Mouse (Mus musculus) testis, postnatal 10 days (tissue): ENCODE data around the gene Zfp513.
"Not testable (repeated sequence)": the region's sequence is repeated elsewhere in the genome, so short reads cannot be mapped to it uniquely, and the experiment has no call there.

Experiments used
- DNase-seq: peaks from one replicate; pipeline ENCODE4 v3.0.0; 2021; ENCODE audit warnings: low spot score

The Zfp513 gene

DNA sequence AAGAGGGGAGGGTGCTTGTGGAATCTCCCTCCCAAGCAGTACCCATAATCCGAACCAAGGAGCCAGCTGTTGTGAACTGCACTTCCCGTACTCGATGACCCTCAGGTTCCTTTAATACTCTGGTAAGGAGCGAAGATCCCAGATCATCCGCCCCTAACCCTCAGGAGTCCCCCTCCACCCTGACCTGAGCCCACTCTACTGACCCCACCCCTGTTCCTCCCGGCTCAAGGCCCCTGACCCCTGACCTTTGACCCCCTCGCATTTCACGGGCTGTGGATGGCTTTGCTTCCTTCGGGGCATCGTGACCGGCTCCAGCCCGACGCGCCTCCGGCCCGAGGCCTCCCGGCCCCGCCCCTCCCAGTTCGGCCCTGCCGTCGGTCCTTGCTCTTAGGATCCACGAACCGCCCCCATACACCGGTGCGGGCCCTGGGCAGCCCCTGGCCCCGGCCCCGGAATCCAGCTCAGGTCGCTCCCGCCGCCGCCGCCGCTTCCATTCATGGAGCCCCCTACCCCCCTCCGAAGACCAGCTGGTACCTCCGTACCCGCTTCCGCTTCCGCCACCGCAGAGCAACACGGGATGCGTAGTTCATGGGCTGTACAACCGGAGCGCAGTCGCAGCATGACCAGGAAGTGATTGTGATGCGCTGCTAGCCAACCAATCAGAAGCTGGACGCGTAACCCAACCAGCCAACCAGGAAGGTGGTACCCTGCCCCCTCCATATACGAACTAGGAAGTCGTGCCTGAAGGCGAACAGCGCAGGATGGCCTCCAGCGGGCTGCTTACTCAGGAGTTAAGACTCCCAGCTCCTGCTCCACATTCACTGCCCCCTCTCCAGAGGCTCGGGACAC lies at the start of gene Zfp513:
Gene Zfp513 (minus strand): TSS at position 562 of the 849 bp plus-strand sequence.
- DNase-seq, result peak; percentile 90

DNA sequence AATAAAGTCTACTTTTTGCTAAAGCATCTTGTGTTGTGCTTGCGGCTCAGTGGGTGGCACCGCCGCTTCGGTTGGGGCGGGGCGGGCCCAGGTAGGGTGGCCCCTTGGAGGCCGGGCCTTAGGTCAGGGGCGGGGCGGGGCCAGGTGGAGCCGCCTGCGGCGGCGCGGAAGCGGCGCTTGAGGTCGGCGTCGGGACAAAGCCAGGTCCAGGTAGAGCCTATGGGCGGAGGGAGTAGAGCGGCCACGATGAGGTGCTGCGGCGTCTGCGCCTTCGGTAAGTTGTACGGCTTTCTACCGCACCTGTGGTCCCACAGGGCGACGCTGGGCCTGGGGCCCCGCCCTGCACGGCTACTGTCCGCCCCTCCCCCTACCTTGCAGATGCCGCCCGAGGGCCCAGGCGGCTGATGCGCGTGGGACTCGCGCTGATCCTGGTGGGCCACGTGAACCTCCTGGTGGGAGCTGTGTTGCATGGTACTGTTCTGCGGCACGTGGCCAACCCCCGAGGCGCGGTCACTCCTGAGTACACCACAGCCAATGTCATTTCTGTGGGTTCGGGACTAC lies 49.5 kb upstream of the Zfp513 start, which contains the start of gene Krtcap3:
Gene Krtcap3 (plus strand): TSS at position 151 of the 561 bp plus-strand sequence.
- peak; percentile 66 for DNase-seq

DNA sequence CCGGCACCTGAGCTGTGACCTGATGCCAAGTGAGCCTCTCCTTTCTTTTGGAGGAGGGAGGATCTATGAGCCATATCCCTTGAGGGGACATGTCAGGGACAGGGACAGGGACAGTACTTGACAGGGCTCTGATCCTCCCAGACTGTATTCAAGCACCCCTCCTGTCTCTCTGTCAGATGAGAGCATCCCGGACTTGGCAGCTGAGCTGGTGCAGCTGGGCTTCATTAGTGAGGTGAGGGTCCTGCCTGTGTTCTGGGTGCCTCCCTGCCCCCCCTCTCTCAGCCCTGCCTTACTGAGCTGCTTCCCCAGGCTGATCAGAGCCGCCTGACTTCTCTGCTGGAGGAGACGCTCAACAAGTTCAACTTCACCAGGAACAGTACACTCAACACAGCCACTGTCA lies 48.6 kb upstream of the Zfp513 start:
- DNase-seq, result peak; percentile 40

DNA sequence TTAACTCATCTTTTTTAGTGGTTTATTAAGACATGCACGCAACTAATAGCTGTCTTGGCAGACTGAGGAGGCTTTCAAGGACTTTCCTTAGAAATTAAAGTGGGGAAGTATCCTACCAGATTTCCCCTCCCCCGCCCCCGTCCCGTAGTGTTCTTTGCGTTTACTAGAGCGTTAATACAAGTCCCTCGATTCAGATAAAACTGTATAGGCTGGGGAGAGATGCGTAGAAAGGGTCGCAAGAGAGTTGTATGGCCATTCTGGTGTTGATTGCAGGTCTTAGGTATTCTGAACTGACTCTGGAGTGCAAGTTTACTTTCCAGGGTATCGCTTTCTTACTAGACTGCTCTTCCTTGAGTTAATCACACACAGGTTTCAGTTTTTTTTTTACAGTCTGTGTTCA lies 40.1 kb upstream of the Zfp513 start:
- DNase-seq, result no peak

DNA sequence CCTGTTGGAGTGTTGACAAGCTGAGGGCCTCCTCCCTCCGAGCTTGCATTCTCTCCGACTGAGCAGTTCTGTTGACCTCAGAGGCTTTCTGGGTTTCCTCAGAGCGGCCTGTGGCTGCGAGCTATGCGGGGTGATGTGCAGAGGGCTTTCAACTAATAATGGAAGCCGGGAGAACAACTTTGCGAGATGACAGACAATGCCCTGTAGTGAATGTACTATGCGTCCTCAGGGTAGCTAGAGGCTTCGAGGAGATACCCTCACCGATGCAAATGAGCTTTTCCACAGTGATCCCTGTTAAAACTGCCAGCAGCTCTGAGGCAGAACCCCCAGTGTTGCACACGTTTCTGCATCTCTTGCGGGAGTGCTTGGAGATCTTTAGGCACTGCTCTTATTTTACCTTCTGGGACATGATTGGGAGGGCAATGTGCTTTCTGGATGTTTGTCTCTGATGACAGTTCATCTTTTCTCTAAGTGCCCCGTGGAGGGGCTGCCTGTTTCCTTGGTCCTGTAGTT lies 39.5 kb upstream of the Zfp513 start:
- DNase-seq, result peak; percentile 51

DNA sequence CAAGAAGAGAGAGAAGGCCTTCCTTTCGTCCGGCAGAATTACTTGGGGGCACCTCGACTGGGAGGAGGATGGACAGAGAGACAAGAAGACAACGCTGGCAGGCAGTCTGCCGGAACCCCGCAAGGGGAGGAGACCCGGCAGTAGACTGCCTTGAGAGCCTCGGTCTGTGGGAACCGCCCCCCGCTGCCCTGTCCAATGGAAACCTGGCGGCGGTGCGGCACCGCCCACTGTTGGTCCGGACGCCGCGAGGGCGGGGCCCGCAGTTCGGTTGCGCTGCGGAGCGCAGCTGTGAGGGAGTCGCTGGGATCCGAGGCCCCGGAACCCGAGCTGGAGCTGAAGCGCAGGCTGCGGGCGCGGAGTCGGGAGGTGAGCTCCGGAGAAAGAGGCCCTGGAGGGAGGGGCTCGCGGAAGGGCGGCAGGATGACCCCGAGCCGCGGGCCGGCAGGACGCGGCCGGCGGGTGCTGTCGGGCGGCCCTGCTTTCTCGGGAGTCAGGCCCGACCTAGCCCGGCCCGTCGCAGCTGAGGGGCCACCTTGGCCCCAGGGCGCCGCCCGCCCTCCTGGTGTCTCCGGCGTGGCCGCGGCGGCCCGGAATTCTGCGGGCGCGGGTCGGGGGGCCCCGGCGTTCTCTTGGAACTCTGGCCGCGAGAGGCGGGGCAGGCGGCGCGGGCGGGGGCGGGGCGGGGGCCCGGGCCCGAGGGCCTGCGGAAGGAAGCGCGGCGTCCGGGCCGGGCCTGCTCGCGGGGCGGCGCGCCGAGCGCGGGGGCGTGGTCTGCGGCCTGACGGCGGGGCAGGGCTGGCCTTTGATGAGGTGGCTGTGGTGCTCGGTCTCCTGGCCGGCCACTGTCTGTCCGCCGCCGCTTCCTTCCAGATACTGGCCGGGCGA lies 38.8 kb upstream of the Zfp513 start, which contains the start of the genes Nrbp1 and Gm9970:
Gene Nrbp1 (plus strand): TSS at position 228 of the 885 bp plus-strand sequence.
Gene Gm9970 (minus strand): TSS at position 596 of the 885 bp plus-strand sequence.
- DNase-seq, result peak; percentile 96

DNA sequence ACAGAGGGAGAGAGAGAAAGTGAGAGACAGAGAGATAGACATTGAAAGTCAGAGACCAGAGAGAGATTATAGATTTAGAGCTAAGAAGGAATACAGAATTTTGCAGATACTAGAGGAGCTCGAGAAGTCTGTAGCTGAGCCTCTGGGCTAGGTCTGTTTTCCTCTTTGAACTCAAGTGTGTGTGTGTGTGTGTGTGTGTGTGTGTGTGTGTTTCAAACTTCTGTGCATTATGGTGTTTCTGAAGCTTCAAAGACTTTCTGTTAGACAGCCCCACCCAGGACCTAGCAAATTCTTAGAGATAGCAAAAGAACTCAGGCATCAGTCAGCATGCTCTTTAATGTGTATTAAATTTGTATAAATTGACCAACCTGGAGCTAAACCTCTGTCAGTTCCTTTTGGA lies 24.5 kb upstream of the Zfp513 start:
- DNase-seq, result no peak

DNA sequence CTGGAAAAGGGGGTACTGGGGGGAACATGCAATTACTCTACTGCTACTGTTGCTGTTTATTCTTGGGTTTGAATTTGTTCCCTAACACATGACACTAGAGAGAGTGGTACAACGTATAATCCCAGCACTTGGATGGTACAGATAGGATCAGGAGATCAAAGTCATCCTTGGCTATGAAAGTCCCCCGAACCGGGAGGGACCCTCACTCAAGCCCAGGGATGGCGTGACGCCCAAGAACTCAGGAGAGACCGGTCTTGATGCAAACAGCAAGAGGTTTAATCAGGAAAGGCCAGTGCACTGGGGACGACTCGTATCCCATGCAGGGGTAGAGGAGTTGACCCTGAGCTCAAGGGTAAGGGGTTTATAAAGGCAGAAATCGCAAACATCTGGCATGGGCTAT lies 20.6 kb upstream of the Zfp513 start:
- DNase-seq, result no peak

DNA sequence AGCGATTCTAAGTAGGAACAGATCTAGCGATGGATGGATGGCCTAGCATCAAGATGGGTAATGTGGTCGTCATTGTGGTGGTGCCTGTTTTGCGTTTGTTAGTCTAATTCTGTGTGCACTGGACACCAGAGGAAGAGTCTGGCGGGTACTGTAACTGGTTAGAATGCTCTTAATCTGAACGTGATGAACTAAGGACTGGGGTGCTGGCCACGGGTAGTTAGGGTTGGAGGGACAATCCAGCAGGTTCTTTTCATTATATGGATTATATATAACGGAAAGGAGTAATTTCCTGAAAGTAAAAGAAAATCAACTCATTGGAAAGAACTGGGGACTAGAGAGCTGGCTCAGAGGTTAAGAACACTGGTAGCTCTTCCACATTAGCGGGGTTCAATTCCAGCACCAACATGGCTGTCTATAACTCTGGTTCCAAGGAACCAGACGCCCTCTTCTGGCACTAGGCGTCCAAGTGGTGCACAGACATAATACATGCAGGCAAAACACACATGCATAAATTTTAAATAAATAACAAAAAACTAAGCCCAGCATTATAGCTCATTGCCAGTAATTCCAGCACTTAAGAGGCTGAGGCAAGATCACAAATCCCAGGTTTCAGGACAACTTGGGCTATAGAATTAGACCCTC lies 19.3 kb upstream of the Zfp513 start:
- DNase-seq, result no peak

DNA sequence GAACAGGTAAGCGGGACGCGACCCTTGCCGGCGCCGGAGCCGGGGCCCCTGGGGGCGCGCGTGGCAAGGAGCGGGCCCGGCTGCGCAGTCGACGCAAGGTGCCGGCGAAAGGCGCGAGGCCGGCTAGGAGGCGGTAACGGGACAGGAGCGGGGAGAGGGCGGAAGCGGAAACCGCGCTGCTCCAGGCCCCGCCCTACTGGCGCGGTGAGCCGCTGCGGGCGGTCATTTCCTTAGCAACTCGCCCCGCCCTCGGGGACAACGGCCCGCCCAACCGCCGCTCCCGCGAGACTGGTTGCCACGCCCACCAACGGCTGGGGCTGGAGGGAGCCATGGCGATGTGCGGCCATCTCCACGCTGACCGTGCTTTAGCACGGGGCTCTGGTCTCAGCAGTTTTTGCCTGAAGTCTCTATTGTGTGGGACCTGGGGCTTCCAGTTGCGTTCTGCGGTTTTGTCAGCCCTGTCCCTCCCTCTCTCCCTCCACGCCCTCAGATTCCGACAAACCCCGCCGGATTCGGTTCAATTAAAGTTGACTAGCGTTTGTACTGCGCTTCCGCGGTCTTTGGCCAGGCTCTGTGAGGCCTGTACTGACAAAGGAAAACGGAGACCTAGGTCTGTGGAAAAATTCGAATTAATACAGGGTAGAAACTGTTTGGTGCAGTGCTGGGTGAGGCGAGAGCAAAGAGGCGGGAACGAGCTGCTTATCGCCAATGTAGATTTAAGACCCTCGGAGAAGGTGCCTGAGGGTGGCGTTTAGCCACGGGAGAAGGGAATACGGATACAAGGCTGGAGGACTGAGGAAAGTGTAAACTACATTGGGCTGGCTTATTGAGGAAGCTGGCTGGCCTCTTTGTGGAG lies 18.6 kb upstream of the Zfp513 start, which contains the start of gene Ppm1g:
Gene Ppm1g (minus strand): TSS at position 240 of the 856 bp plus-strand sequence.
- peak; percentile 100 for DNase-seq

DNA sequence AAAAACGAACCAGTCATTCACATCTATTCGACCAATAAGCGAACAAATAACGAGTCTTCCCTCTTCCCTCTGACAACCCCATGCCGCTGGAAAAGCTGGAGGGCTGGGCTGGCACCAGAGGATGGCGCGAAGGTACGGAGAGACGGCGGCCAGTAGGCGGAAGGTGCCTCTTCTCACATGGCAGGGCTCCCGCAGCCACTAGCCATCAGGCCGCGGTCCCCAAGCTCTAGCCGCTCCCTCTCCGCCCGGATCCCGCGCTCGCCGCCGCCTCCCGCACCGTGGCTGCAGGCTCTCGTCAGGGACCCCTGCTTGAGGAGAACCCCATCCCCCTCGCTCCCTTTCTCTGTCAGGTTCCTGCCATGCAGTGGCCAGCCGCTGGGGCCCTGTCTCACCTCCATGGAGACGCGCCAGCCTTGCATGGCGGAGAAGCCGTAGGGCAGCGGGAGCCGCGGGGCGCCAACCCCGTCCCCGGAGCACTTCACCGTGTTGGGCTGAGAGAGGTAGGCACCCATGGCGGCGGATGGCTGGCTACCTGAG lies 17.9 kb upstream of the Zfp513 start:
- DNase-seq, result peak; percentile 77

DNA sequence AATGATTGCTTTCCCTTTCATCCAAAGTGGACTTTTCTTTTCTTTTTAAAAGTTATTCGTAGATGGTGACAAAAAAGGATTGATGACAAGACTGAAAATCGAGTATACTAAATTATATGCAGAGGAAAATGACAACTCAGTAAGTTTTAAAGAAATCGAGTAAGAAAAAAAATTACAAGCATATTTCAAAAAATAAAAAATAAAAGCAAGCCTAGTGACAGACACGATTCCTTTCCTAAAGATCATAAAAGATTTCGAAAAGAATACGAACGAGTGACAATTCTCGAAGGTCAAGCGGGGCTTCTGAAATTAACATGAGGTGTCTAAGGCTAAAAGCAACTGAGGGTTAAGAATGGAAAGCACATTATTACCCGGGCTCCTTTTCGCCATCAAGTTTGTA lies 17.4 kb upstream of the Zfp513 start:
- no peak for DNase-seq

DNA sequence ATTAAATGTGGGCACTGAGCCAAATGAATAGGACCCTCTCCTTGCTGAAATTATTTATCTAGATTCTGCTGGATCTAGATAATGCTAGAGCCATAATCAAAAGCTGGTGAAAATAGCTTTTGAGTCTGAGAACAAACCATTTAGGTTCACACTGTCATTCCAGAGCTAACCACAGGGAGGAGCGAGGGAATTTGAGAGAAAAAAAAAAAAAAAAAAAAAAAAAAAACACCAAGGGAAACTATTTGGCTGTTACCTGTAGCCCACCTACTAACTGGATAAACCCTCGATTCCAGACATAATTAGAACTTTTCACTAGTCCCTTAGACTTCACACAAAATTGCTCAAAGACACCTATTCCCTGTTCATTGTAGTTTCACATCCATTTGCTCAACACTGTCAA lies 17.0 kb upstream of the Zfp513 start:
- peak; percentile 45 for DNase-seq

DNA sequence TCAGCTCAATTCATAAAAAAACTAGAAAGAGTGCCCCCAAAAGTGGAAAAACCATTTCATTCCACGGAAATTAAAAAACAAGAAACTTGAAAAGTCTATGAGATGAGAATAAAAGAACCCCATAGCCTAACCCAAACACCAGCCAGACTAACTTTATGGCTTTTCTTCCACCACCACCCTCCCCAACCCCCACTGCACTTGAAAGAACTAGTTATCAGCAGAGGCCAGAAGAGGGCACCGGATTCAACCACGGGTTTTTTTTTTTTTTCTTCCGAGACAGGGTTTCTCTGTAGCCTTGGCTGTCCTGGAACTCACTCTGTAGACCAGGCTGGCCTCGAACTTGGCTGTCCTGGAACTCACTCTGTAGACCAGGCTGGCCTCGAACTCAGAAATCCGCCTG lies 16.2 kb upstream of the Zfp513 start:
- peak; percentile 39 for DNase-seq

DNA sequence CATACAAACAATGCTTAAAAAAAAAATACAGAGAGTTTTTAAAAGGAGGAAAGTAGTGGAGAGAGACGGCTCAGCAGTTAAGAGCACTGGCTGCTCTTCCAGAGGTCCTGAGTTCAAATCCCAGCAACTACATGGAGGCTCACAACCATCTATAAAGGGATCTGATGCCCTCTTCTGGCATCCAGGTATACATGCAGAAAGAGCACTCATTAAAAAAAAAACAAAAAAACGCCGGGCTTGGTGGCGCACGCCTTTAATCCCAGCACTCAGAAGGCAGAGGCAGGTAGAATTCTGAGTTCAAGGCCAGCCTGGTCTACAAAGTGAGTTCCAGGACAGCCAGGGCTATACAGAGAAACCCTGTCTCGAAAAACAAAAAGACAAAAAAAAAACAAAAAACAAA lies 14.5 kb upstream of the Zfp513 start:
- not testable (repeated sequence) for DNase-seq

DNA sequence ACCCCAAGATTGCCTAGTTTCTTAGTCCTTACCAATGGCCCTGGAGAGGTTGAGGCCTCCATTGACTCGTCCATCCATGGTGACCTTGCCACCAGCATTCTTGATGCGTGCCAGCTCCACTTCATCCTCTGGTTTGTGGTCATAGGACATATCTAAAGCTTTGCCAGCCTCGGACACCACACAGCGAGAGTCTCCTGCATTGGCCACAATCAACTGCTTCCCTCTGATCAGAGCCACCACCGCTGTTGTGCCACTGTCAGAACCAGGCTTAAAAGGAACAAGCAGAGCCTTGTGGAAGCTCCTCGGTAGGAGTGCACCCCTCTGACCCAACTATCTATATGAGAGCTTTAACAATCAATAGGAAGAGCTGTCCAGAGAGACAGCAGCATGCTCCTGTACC lies 2.3 kb upstream of the Zfp513 start:
- no peak for DNase-seq

DNA sequence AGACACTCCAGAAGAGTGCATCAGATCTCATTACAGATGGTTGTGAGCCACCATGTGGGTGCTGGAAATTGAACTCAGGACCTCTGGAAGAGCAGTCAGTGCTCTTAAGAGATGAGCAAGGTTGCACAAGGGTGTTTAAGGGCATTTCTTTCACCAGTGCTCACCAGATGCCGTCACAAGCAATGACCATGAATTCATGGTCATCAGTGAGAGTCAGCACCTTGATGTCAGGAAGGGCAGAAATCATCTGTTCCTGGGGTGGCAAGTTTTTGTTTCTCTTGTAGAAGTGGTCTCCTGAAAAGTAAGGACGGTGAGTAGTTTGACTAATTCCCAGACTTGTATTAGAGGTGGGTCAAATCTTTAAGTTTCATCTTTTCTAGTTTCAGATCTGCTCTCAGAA lies 1.8 kb upstream of the Zfp513 start:
- DNase-seq, result no peak

DNA sequence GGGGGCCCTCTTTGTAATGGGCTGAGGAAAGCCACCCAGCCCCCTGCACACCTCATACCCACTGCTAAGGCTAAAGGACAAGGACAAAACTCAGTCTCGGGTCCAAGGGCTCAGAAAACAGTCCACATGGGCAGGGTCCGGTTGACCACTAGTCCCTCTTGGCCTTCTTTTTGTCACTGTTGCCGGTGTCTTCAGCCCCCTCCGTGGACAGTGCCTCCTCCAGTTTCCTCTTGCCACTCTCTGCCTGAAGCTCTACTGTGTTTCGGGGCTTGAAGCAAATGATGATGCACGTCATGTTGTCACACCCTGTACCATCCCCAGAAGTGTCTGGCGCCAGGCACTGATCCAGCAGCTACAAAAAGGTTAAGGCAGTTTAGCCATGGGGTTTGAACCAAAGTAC lies 830 bp upstream of the Zfp513 start:
- DNase-seq, result no peak

DNA sequence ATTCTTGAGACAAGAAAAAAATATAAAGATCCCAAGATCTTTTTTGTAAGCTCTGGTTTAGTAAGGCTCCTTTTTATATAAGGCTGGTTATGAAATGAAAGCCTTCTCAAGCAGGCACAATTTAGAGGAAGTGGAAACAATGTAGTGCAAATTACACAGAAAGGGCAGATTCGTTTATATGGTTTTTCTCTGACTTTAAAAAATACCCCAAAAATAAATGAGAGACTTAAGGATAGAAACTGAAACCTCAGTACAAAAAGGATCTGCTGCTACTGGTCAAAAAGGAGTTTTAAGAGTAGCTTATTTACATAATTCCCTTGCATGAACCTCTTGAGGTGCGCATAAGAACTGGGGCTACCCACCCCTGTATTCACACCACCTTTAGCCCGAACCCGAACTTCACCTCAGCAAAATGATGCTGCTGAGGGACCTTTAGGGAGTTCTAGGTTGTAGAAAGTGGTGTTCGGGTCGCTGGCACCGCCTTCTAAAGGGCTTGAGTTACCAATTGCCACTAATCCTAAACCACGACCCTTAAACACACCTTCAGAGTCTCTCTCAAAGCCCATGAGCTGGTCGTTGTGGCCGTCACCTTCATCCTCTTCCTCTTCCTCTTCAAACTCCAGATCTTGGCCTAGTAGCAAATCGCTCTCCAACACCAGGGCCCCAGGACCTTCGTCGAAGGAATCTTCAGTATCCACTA lies 911 bp downstream of the Zfp513 start:
- DNase-seq, result no peak

DNA sequence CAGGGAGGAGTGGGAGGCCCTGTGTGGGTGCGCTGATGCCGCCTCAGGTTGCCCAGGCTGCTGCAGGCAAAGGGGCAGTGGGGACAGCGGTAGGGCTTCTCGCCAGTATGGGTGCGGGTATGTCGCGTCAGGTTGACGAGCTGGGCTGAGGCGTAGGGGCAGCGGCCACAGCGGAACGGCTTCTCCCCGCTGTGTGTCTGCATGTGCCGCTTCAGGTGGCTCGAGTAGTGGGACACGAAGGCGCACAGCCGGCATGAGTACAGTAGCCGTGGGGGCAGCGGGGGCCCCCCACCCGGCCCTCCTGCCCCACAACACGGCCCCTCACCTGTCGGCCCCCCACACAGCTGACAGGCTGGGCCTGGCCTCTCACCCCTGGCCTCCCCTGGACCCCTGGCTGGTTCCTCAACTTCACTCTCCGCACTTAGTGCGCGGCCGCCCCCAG lies 1.8 kb downstream of the Zfp513 start:
- peak; percentile 62 for DNase-seq
